In the genomic region with DNA sequence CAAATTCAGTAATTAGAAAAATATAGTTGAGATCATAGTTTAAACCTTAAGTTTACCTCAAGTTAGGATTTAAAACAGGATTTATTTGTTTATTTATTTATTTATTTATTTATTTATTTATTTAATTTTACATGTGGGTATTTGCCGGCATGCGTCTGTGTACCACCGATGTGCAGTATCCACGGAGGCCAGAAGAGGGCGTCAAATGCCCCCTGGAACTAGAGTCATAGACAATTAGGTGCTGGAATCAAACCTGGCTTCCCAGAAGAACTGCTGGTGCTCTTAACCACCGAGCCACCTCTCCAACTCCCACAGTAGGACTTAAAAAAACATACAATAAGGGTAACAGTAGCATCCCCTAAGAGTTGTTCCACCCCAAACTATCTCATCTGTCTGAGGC, we compare ENCODE assay signal across 18 mouse cellular contexts.
DNase-seq lines count a peak whose midpoint lies in the region; ATAC-seq and TF ChIP-seq lines count a peak whose summit lies in the region.
"Had no signal": no experiment of that assay in that cellular context is flagged by ENCODE, and none has a peak within 500 bp of the region (broad histone marks: within the 10 kb centered on the region; RNA-seq: fewer than 3 reads in every experiment).

No protein-coding gene starts in this region.

- TF ChIP-seq EP300 in liver, embryonic 14.5 days (IDR thresholded peaks at IDR 0.05; ENCODE audit: low read depth) = no peak

- no peaks in the 10 kb centered on the region for H3K27me3 ChIP-seq in liver, embryonic 14.5 days (ENCODE audit: control insufficient read depth, insufficient read depth, low read length)
- no peaks in the 10 kb centered on the region for H3K27me3 ChIP-seq in neural tube, embryonic 15.5 days (replicated peaks)
- H3K27me3 ChIP-seq: embryonic facial prominence, embryonic 12.5 days; heart, embryonic 15.5 days; hindbrain, embryonic 12.5 days had no signal

- ATAC-seq in CD4-positive, CD25-positive, alpha-beta regulatory T cell, adult 4 months = no peak
- ATAC-seq in liver, embryonic 14.5 days (ENCODE audit: insufficient read depth) = no peak
- ATAC-seq in neural tube, embryonic 15.5 days (ENCODE audit: low FRiP score) = no peak
- ATAC-seq: Patski had no signal

- no peaks in the 10 kb centered on the region for H3K9me3 ChIP-seq in liver, embryonic 14.5 days (ENCODE audit: control insufficient read depth, low read length)
- H3K9me3 ChIP-seq in neural tube, embryonic 15.5 days (replicated peaks) = no peaks in the 10 kb centered on the region
- H3K9me3 ChIP-seq: embryonic facial prominence, embryonic 12.5 days; heart, embryonic 15.5 days; hindbrain, embryonic 12.5 days had no signal

- H3K4me1 ChIP-seq in liver, embryonic 14.5 days (replicated peaks; ENCODE audit: control insufficient read depth in 2 of 2, insufficient read depth in 2 of 2, low read length in 1 of 2) = no peaks in the 10 kb centered on the region
- peaks cover 30% of the 10 kb centered on the region for H3K4me1 ChIP-seq in neural tube, embryonic 15.5 days

- H3K9ac ChIP-seq in liver, embryonic 14.5 days (replicated peaks) = no peak overlapping the region
- no peak overlapping the region for H3K9ac ChIP-seq in neural tube, embryonic 15.5 days (replicated peaks)
- H3K9ac ChIP-seq: embryonic facial prominence, embryonic 12.5 days; heart, embryonic 15.5 days; hindbrain, embryonic 12.5 days had no signal

- peak; percentile 24 for DNase-seq in CD4-positive, CD25-positive, alpha-beta regulatory T cell, adult 2 months (ENCODE audit: low read depth, low spot score)
- DNase-seq in liver, embryonic 14.5 days (ENCODE audit: low read depth in 3 of 3, low spot score in 3 of 3) = no peak
- DNase-seq in liver (no peak), 416B (ENCODE audit: low read depth) (peak; percentile 27), R1 (ENCODE audit: low read depth, low spot score) (peak; percentile 63)
- DNase-seq in frontal cortex, postnatal 10 days (ENCODE audit: low spot score in 2 of 2) = no peak
- DNase-seq: adrenal gland, postnatal 10 days; cerebellum, postnatal 36 days; kidney, adult 2 months; layer of hippocampus, adult 9-11 months; left cerebral cortex, postnatal 4 days; lung, adult 18-20 months had no signal

- 53% methylated on average over 6 of the region's 6 CpGs for WGBS in liver, embryonic 14.5 days (ENCODE audit: insufficient replicate concordance)
- 70% methylated on average over 6 of the region's 6 CpGs for WGBS in neural tube, embryonic 15.5 days

- H3K4me2 ChIP-seq in liver, embryonic 14.5 days (ENCODE audit: low read depth) = no peak overlapping the region
- H3K4me2 ChIP-seq in neural tube, embryonic 15.5 days = no peak overlapping the region
- H3K4me2 ChIP-seq: embryonic facial prominence, embryonic 12.5 days; heart, embryonic 15.5 days; hindbrain, embryonic 12.5 days had no signal

- TF ChIP-seq CTCF in liver, embryonic 14.5 days (IDR thresholded peaks at IDR 0.05; ENCODE audit: low read depth) = peak; percentile 27; the same call in 1 of the 2 replicates

- no peak overlapping the region for H3K27ac ChIP-seq in liver, embryonic 14.5 days
- H3K27ac ChIP-seq in neural tube, embryonic 15.5 days (replicated peaks) = no peak overlapping the region
- H3K27ac ChIP-seq: embryonic facial prominence, embryonic 12.5 days; heart, embryonic 15.5 days; hindbrain, embryonic 12.5 days had no signal

- H3K4me3 ChIP-seq in liver, embryonic 14.5 days (ENCODE audit: insufficient read depth in 1 of 2, low read depth in 2 of 2, low read length in 2 of 2) = no peak overlapping the region
- no peak overlapping the region for H3K4me3 ChIP-seq in neural tube, embryonic 15.5 days (replicated peaks)
- H3K4me3 ChIP-seq: embryonic facial prominence, embryonic 12.5 days; heart, embryonic 15.5 days; hindbrain, embryonic 12.5 days had no signal

- no peaks in the 10 kb centered on the region for H3K36me3 ChIP-seq in liver, embryonic 14.5 days (replicated peaks; ENCODE audit: control insufficient read depth, insufficient read depth, low read depth)
- H3K36me3 ChIP-seq in neural tube, embryonic 15.5 days = no peaks in the 10 kb centered on the region
- H3K36me3 ChIP-seq: embryonic facial prominence, embryonic 12.5 days; heart, embryonic 15.5 days; hindbrain, embryonic 12.5 days had no signal

Comparison
In these comparisons a context has a peak if more than half of its experiments do, and no peak if none do; other contexts are left out.
1. DNase-seq: peak in CD4-positive, CD25-positive, alpha-beta regulatory T cell, adult 2 months (single experiment), 416B (single experiment) and R1 (single experiment); none in liver, embryonic 14.5 days (0 of 3), liver (single experiment) and frontal cortex, postnatal 10 days (0 of 2).